Mouse (Mus musculus) brain, embryonic 14.5 days (tissue): ENCODE data around the gene Mul1.

Source experiments
- CTCF ChIP-seq: fragments of 200-500 bp; IDR thresholded peaks from 2 replicates; pipeline ENCODE4 v1.5.1; 2012; ENCODE audit warnings: inconsistent platforms, mild to moderate bottlenecking, moderate library complexity, borderline replicate concordance; ENCODE audit not compliant: insufficient read depth, insufficient read length; ENCODE audit errors: extremely low read depth
- POLR2A ChIP-seq: fragments of 200-500 bp; IDR thresholded peaks from 2 replicates; pipeline ENCODE4 v1.6.1; 2012; ENCODE audit warnings: mild to moderate bottlenecking, inconsistent platforms, borderline replicate concordance; ENCODE audit not compliant: poor library complexity, insufficient read depth, insufficient read length, severe bottlenecking; ENCODE audit errors: extremely low read depth

- TF ChIP-seq POLR2A (no peak), CTCF (no peak)
Observed at GRCm38 (mm10) chr4:138411504-138412121, 22.9 kb upstream of the Mul1 start.
